Mouse (Mus musculus) c-Kit-positive CD71-positive TER-119-positive erythroid progenitor cells, embryonic 14.5 days (primary cell): ENCODE results near the gene Palm2.

Experiments
- DNase-seq: peaks from one replicate; pipeline ENCODE4 v3.0.0-alpha.2; 2013; ENCODE audit warnings: low spot score

Palm2 gene

GRCm38 (mm10) chr4:57715849-57716248 lies 281.8 kb downstream of the Palm2 start:
- no peak for DNase-seq

- no peak for DNase-seq
Observed at GRCm38 (mm10) chr4:57716735-57717134, 282.7 kb downstream of the Palm2 start.

GRCm38 (mm10) chr4:57717354-57717753 lies 283.3 kb downstream of the Palm2 start, which contains the start of gene Akap2:
TSS of gene Akap2 (plus strand) at chr4:57717657.
- no peak for DNase-seq

- no peak for DNase-seq
Observed at GRCm38 (mm10) chr4:57719370-57719769, 285.3 kb downstream of the Palm2 start.

GRCm38 (mm10) chr4:57720869-57721361 lies 286.9 kb downstream of the Palm2 start:
- no peak for DNase-seq

- no peak for DNase-seq
Observed at GRCm38 (mm10) chr4:57722296-57722695, 288.2 kb downstream of the Palm2 start.

GRCm38 (mm10) chr4:57723659-57724058 lies 289.6 kb downstream of the Palm2 start:
- DNase-seq = no peak

GRCm38 (mm10) chr4:57725569-57725968 lies 291.5 kb downstream of the Palm2 start:
- no peak for DNase-seq

- no peak for DNase-seq
Observed at GRCm38 (mm10) chr4:57728611-57729183, 294.6 kb downstream of the Palm2 start.

- DNase-seq = no peak
Observed at GRCm38 (mm10) chr4:57730047-57730446, 296.0 kb downstream of the Palm2 start.

GRCm38 (mm10) chr4:57730801-57731598 lies 297.0 kb downstream of the Palm2 start:
- DNase-seq = no peak

GRCm38 (mm10) chr4:57732351-57732750 lies 298.3 kb downstream of the Palm2 start:
- no peak for DNase-seq

GRCm38 (mm10) chr4:57733445-57733844 lies 299.4 kb downstream of the Palm2 start:
- DNase-seq = no peak

GRCm38 (mm10) chr4:57735426-57735825 lies 301.4 kb downstream of the Palm2 start:
- no peak for DNase-seq

GRCm38 (mm10) chr4:57738856-57739552 lies 305.0 kb downstream of the Palm2 start:
- no peak for DNase-seq

GRCm38 (mm10) chr4:57743325-57743929 lies 309.4 kb downstream of the Palm2 start:
- no peak for DNase-seq

GRCm38 (mm10) chr4:57750651-57751050 lies 316.6 kb downstream of the Palm2 start:
- no peak for DNase-seq

- no peak for DNase-seq
Observed at GRCm38 (mm10) chr4:57751054-57751453, 317.0 kb downstream of the Palm2 start.

- DNase-seq = no peak
Observed at GRCm38 (mm10) chr4:57751566-57751965, 317.5 kb downstream of the Palm2 start.

GRCm38 (mm10) chr4:57755085-57755484 lies 321.0 kb downstream of the Palm2 start:
- no peak for DNase-seq

- no peak for DNase-seq
Observed at GRCm38 (mm10) chr4:57757997-57758396, 323.9 kb downstream of the Palm2 start.
